Mouse (Mus musculus) urinary bladder, postnatal 4 days (tissue): ENCODE measurements at regions not wholly inside any gene's neighbourhood (a gene's known extent, or its start where the extent isn't known, plus 50 kb on each side); places are given as distances from the start of the nearest gene placed in this dataset.

Source experiments
- DNase-seq, 2 experiments: peaks; one replicate each; pipeline ENCODE4 v3.0.0; 2021 to 2022; ENCODE audit warnings: low spot score in 2 of 2

- DNase-seq: no peak
Measured at GRCm38 (mm10) chr8:78148006-78148405, 65.1 kb upstream of the Ttc29 start.

- no peak for DNase-seq
Measured at GRCm38 (mm10) chr8:78154873-78155272, 58.2 kb upstream of the Ttc29 start.

GRCm38 (mm10) chr8:78162046-78162445 is 51.1 kb upstream of the Ttc29 start:
- DNase-seq: no peak

DNA sequence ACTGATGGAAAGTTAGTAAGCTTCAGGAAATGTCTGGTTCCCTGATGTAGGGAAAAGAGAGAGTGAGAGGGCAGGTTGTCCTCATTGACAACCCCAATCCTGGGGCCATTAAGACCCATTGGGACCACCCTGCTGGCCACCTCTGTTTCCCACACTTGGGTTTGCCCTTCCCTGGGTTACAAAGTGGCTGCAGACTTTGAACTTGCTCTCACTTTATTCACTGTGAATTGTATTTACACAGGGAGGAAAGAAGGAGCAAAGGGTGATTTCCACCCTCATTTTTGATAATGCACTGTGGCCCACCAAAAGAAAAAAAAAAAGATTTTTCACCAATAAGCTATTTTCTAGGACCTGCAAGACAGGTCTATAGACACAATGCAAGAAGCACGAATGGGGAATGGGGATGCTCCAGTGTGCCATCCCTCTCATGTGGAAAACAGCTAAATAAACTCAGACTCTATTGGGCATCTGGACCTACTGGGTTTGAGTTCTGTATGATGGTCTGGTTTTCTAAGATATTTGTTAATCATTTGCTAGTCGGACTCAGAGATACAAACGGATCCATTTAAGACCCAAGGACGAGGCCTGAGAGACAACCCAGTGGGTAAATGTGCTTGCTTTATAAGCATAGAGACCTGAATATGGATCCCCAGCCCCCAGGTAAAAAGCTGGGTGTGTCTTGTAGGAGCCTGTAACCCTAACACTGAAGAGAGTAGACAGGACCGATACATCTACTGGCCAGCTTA is 50.2 kb upstream of the Ttc29 start:
- no peak for DNase-seq
